Mouse (Mus musculus) forebrain, embryonic 16.5 days (tissue): ENCODE measurements around the gene Pxmp4. TPM values are rescaled to one million over a fixed set of nuclear protein-coding genes. Genes with fewer than 3 reads are reported as not detected.
A peak's percentile ranks its signal among the peaks of the same experiment; 100 is the strongest.

Experiments used
- ATAC-seq: fragments of 200-750 bp; cut with Nextera tagmentation; 2 replicates; pipeline ENCODE4 v1.8.0; 2017; ENCODE audit warnings: mild to moderate bottlenecking, moderate library complexity
- H3K27ac ChIP-seq: fragments of 300-500 bp; sonication (generic); 2 replicates; pipeline ENCODE4 v1.5.1; 2014; ENCODE audit warnings: low read length, control low read depth
- H3K27me3 ChIP-seq: fragments of 300-500 bp; sonication (generic); replicated peaks from 2 replicates; pipeline ENCODE4 v1.6.1; 2014; ENCODE audit warnings: low read length; ENCODE audit not compliant: control insufficient read depth, insufficient read depth
- H3K36me3 ChIP-seq: fragments of 300-500 bp; sonication (generic); 2 replicates; pipeline ENCODE4 v1.6.1; 2014; ENCODE audit not compliant: control insufficient read depth, insufficient read depth
- H3K4me1 ChIP-seq: fragments of 300-500 bp; sonication (generic); replicated peaks from 2 replicates; pipeline ENCODE4 v1.6.1; 2014; ENCODE audit warnings: low read length; ENCODE audit not compliant: control insufficient read depth, insufficient read depth
- H3K4me2 ChIP-seq: fragments of 300-500 bp; sonication (generic); 2 replicates; pipeline ENCODE4 v1.6.1; 2014; ENCODE audit warnings: mild to moderate bottlenecking, low read length, control low read depth
- H3K4me3 ChIP-seq: fragments of 300-500 bp; sonication (generic); replicated peaks from 2 replicates; pipeline ENCODE4 v1.5.1; 2014; ENCODE audit warnings: mild to moderate bottlenecking, low read length, control low read depth
- H3K9ac ChIP-seq: fragments of 300-500 bp; sonication (generic); replicated peaks from 2 replicates; pipeline ENCODE4 v1.6.1; 2014; ENCODE audit warnings: low read depth, low read length, control low read depth
- H3K9me3 ChIP-seq: fragments of 300-500 bp; sonication (generic); 2 replicates; pipeline ENCODE4 v1.6.1; 2016; ENCODE audit warnings: low read length; ENCODE audit not compliant: control insufficient read depth
- WGBS: fragments of 180-500 bp; shearing (Covaris S2); extraction: QIAGEN DNeasy Blood & Tissue Kit; methylation state at CpG from one replicate; pipeline ENCODE4 v1.1.7; 2014; 5-methylcytosine and 5-hydroxymethylcytosine counted together
- polyA plus RNA-seq: library from polyadenylated mRNA; unstranded; fragments of >200 nt; fragmentation: Nextera tagmentation; extraction: Ambion mirVana; gene quantifications from 2 replicates; pipeline ENCODE4 v1.2.1, GENCODE M21; 2015

Pxmp4 gene
- polyA plus RNA-seq, 1 experiment from 2014 or later = 14.8 TPM

- Histone ChIP-seq H3K36me3 (no peaks in the 10 kb centered on the region), H3K27ac (peak within 1 kb of the TSS; percentile 67), H3K9me3 (no peaks in the 10 kb centered on the region), H3K9ac (peak within 1 kb of the TSS; percentile 69), H3K4me3 (peak within 1 kb of the TSS; percentile 66), H3K4me1 (peaks cover 37% of the 10 kb centered on the region), H3K4me2 (peak within 1 kb of the TSS; percentile 82), H3K27me3 (no peaks in the 10 kb centered on the region)
- peak; percentile 99 for ATAC-seq
- under 1% methylated on average over 38 of the region's 44 CpGs for WGBS
Measured at GRCm38 (mm10) chr2:154569836-154570286, 33.6 kb downstream of the Pxmp4 start, which contains the start of gene E2f1. Gene E2f1, minus strand, starts transcription at chr2:154569892.

- H3K36me3 ChIP-seq = no peaks in the 10 kb centered on the region
- H3K4me1 ChIP-seq = peaks cover 37% of the 10 kb centered on the region
- under 1% methylated on average over 51 of the region's 70 CpGs for WGBS
- H3K27me3 ChIP-seq = no peaks in the 10 kb centered on the region
- peak overlapping the region; percentile 67 for H3K27ac ChIP-seq
- peak overlapping the region; percentile 66 for H3K4me3 ChIP-seq
- H3K9me3 ChIP-seq = no peaks in the 10 kb centered on the region
- peak overlapping the region; percentile 82 for H3K4me2 ChIP-seq
- H3K9ac ChIP-seq = peak overlapping the region; percentile 58
- peak; percentile 62 for ATAC-seq
Measured at GRCm38 (mm10) chr2:154569071-154569748, 34.3 kb downstream of the Pxmp4 start.

- 5% methylated on average over 10 of the region's 10 CpGs for WGBS
- Histone ChIP-seq H3K4me2 (peak overlapping the region; percentile 82), H3K9me3 (no peaks in the 10 kb centered on the region), H3K36me3 (no peaks in the 10 kb centered on the region), H3K27ac (peak overlapping the region; percentile 67), H3K27me3 (no peaks in the 10 kb centered on the region), H3K4me1 (peaks cover 37% of the 10 kb centered on the region), H3K4me3 (peak overlapping the region; percentile 66), H3K9ac (peak overlapping the region; percentile 58)
- ATAC-seq = 0 out of 2 replicates have a peak, but pooled peaks have one; percentile 4
Measured at GRCm38 (mm10) chr2:154568329-154569070, 35.0 kb downstream of the Pxmp4 start.

- Histone ChIP-seq H3K4me1 (peaks cover 37% of the 10 kb centered on the region), H3K4me3 (peak overlapping the region; percentile 66; the same call in 1 of the 2 replicates), H3K36me3 (no peaks in the 10 kb centered on the region; the same call in 1 of the 2 replicates), H3K4me2 (peak overlapping the region; percentile 82), H3K9ac (no peak overlapping the region), H3K27me3 (no peaks in the 10 kb centered on the region), H3K27ac (peak overlapping the region; percentile 67; the same call in 1 of the 2 replicates), H3K9me3 (no peaks in the 10 kb centered on the region)
- ATAC-seq = no peak
- 59% methylated on average over 2 of the region's 2 CpGs for WGBS
Measured at GRCm38 (mm10) chr2:154567766-154568165, 35.7 kb downstream of the Pxmp4 start.

- Histone ChIP-seq H3K4me3 (no peak overlapping the region), H3K4me1 (peaks cover 37% of the 10 kb centered on the region), H3K27me3 (no peaks in the 10 kb centered on the region), H3K9ac (no peak overlapping the region), H3K4me2 (no peak overlapping the region), H3K36me3 (no peaks in the 10 kb centered on the region; the same call in 1 of the 2 replicates), H3K27ac (no peak overlapping the region), H3K9me3 (no peaks in the 10 kb centered on the region)
- ATAC-seq = no peak
- WGBS = 47% methylated on average over 8 of the region's 8 CpGs
Measured at GRCm38 (mm10) chr2:154566641-154567040, 36.9 kb downstream of the Pxmp4 start.

GRCm38 (mm10) chr2:154565562-154565961 lies 37.9 kb downstream of the Pxmp4 start:
- 59% methylated on average over 3 of the region's 3 CpGs for WGBS
- Histone ChIP-seq H3K4me2 (no peak overlapping the region), H3K4me3 (no peak overlapping the region), H3K36me3 (no peaks in the 10 kb centered on the region; the same call in 1 of the 2 replicates), H3K27me3 (no peaks in the 10 kb centered on the region), H3K9ac (no peak overlapping the region), H3K4me1 (peaks cover 37% of the 10 kb centered on the region), H3K27ac (no peak overlapping the region), H3K9me3 (no peaks in the 10 kb centered on the region)
- ATAC-seq = no peak

GRCm38 (mm10) chr2:154563612-154564170 lies 39.8 kb downstream of the Pxmp4 start:
- no peak for ATAC-seq
- Histone ChIP-seq H3K4me2 (no peak overlapping the region), H3K9me3 (no peaks in the 10 kb centered on the region), H3K4me1 (peaks cover 31% of the 10 kb centered on the region), H3K27me3 (no peaks in the 10 kb centered on the region), H3K27ac (no peak overlapping the region), H3K36me3 (no peaks in the 10 kb centered on the region; the same call in 1 of the 2 replicates), H3K9ac (no peak overlapping the region), H3K4me3 (no peak overlapping the region)
- 94% methylated on average over 22 of the region's 22 CpGs for WGBS

GRCm38 (mm10) chr2:154558264-154559039 lies 45.1 kb downstream of the Pxmp4 start, which contains the start of gene Necab3:
Gene Necab3, minus strand, starts transcription at chr2:154558890.
- peak; percentile 71 for ATAC-seq
- H3K36me3 ChIP-seq = no peaks in the 10 kb centered on the region; the same call in 1 of the 2 replicates
- H3K27ac ChIP-seq = 0 out of 2 replicates have a peak within 1 kb of the TSS, but pooled peaks have one; percentile 12
- H3K4me2 ChIP-seq = peak within 1 kb of the TSS; percentile 66
- H3K9ac ChIP-seq = peak within 1 kb of the TSS; percentile 63
- no peaks in the 10 kb centered on the region for H3K9me3 ChIP-seq
- H3K4me1 ChIP-seq = peaks cover 18% of the 10 kb centered on the region
- 4% methylated on average over 30 of the region's 34 CpGs for WGBS
- H3K4me3 ChIP-seq = peak within 1 kb of the TSS; percentile 46
- no peaks in the 10 kb centered on the region for H3K27me3 ChIP-seq
